16 mouse cellular contexts compared by ENCODE assay signal in the genomic region with DNA sequence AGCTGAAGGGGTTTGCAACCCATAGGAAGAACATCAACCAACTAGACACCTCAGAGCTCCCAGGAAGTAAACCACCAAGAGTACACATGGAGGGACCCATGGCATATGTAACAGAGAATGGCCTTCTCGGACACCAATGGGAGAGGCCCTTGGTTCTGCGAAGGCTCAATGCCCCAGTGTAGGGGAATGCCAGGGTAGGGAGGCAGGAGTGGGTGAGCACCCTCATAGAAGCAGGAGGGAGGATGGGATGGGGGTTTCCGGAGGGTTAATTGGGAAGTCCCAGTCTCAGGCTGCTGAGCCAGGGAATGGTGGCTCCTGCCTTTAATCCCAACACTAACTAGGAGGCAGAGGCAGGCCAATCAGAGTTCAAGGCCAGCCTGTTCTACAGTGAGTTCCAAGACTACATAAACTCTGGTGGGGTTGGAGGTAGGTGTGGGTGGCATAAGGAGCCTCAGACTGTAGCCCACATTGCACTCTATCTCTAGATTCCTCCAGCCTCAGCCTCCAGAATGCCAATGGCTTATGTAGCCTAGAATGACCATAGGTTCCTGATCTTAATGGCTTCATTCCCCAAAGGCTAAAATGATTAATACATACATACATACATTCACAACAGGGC. TPM values are rescaled to one million over a fixed set of nuclear protein-coding genes. Genes with fewer than 3 reads are reported as not detected.
DNase-seq lines count a peak whose midpoint lies in the region; ATAC-seq lines count a peak whose summit lies in the region.
"Had no signal": no experiment of that assay in that cellular context is flagged by ENCODE, and none has a peak within 500 bp of the region (broad histone marks: within the 10 kb centered on the region; RNA-seq: fewer than 3 reads in every experiment).

No protein-coding gene starts in this region.

- H3K4me3 ChIP-seq in lung, embryonic 16.5 days (ENCODE audit: low read length): no peak overlapping the region
- H3K4me3 ChIP-seq: embryonic facial prominence, embryonic 12.5 days; left cerebral cortex, adult 2 months had no signal

- no peak overlapping the region for H3K4me2 ChIP-seq in lung, embryonic 16.5 days (ENCODE audit: low read depth, low read length)
- H3K4me2 ChIP-seq: embryonic facial prominence, embryonic 12.5 days; heart, embryonic 11.5 days had no signal

- H3K36me3 ChIP-seq in lung, embryonic 16.5 days (ENCODE audit: control insufficient read depth, insufficient read depth, low read length): peaks cover 43% of the 10 kb centered on the region

- peak; percentile 10 for DNase-seq in embryo, embryonic 10 days (ENCODE audit: low spot score)
- DNase-seq in embryo, embryonic 10.5 days (ENCODE audit: low spot score): no peak
- no peak for DNase-seq in lung, postnatal 25 days (ENCODE audit: low spot score)
- DNase-seq in lung, postnatal 4 days: no peak
- DNase-seq in ovary, adult 18-20 months (ENCODE audit: low spot score): no peak
- DNase-seq: adrenal gland, adult 2 months; kidney, adult 9 months; right cerebral cortex, postnatal 25 days had no signal

- 0 out of 2 replicates have a peak, but pooled peaks cover 3% of the 10 kb centered on the region for H3K4me1 ChIP-seq in lung, embryonic 16.5 days (replicated peaks; ENCODE audit: control insufficient read depth, insufficient read depth, low read length)
- H3K4me1 ChIP-seq: embryonic facial prominence, embryonic 12.5 days had no signal

- 95% methylated on average over 3 of the region's 3 CpGs for WGBS in lung, embryonic 16.5 days

- H3K27me3 ChIP-seq in lung, embryonic 16.5 days (ENCODE audit: control insufficient read depth, insufficient read depth, low read depth, low read length): no peaks in the 10 kb centered on the region
- H3K27me3 ChIP-seq: embryonic facial prominence, embryonic 12.5 days had no signal

- H3K27ac ChIP-seq in lung, embryonic 16.5 days (ENCODE audit: low read length): no peak overlapping the region
- H3K27ac ChIP-seq: embryonic facial prominence, embryonic 12.5 days; left cerebral cortex, adult 2 months; macrophage had no signal

- no peaks in the 10 kb centered on the region for H3K9me3 ChIP-seq in lung, embryonic 16.5 days (ENCODE audit: control insufficient read depth, low read length)
- H3K9me3 ChIP-seq: embryonic facial prominence, embryonic 12.5 days had no signal

- peak; percentile 15; the same call in 1 of the 2 replicates for ATAC-seq in lung, embryonic 16.5 days (ENCODE audit: low read depth)
- peak; percentile 22; the same call in 1 of the 2 replicates for ATAC-seq in granulocyte monocyte progenitor cell, adult 5-6 weeks (replicated peaks; ENCODE audit: poor library complexity, severe bottlenecking)
- 0 out of 2 replicates have a peak, but pooled peaks have one; percentile 16 for ATAC-seq in megakaryocyte-erythroid progenitor cell, adult 5-6 weeks (replicated peaks; ENCODE audit: low FRiP score, low TSS enrichment, poor library complexity, severe bottlenecking)

- H3K9ac ChIP-seq in lung, embryonic 16.5 days (ENCODE audit: low read length): no peak overlapping the region
- H3K9ac ChIP-seq: embryonic facial prominence, embryonic 12.5 days had no signal

RNA-seq across cellular contexts. Expression of gene Srsf7, which starts 7.8 kb away (rescaled TPM):
- polyA plus RNA-seq in lung, embryonic 16.5 days (2015; fragmentation: Nextera tagmentation; extraction: Ambion mirVana): 552 and 582 TPM in 2 replicates
- total RNA-seq in granulocyte monocyte progenitor cell, adult 5-6 weeks (2014; fragmentation: Nextera tagmentation): 481 and 582 TPM in 2 replicates
- 445 and 565 TPM in 2 replicates for total RNA-seq in granulocyte monocyte progenitor cell, adult 5-6 weeks (2017)
- 419 and 654 TPM in 2 replicates for total RNA-seq in megakaryocyte-erythroid progenitor cell, adult 5-6 weeks (2014; fragmentation: Nextera tagmentation)
- total RNA-seq in megakaryocyte-erythroid progenitor cell, adult 5-6 weeks (2017): 578 and 655 TPM in 2 replicates

RNA-seq across cellular contexts. Expression of gene Ttc39d, which starts 8.0 kb away (rescaled TPM):
- polyA plus RNA-seq in lung, embryonic 16.5 days (2015; fragmentation: Nextera tagmentation; extraction: Ambion mirVana): 0.24 TPM in 2 replicates
- total RNA-seq in granulocyte monocyte progenitor cell, adult 5-6 weeks (2014; fragmentation: Nextera tagmentation): not detected in 2 replicates
- not detected in 2 replicates for total RNA-seq in granulocyte monocyte progenitor cell, adult 5-6 weeks (2017)
- total RNA-seq in megakaryocyte-erythroid progenitor cell, adult 5-6 weeks (2014; fragmentation: Nextera tagmentation): not detected in 2 replicates
- not detected in 2 replicates for total RNA-seq in megakaryocyte-erythroid progenitor cell, adult 5-6 weeks (2017)
- total RNA-seq: gastrocnemius, adult 18-20 months had no signal
- polyA plus RNA-seq: adrenal gland, adult 2 months; macrophage had no signal

RNA-seq across cellular contexts. Expression of gene Gemin6, which starts 25.0 kb away (rescaled TPM):
- 37.0 and 38.5 TPM in 2 replicates for polyA plus RNA-seq in lung, embryonic 16.5 days (2015; fragmentation: Nextera tagmentation; extraction: Ambion mirVana)
- 31.3 and 38.3 TPM in 2 replicates for total RNA-seq in granulocyte monocyte progenitor cell, adult 5-6 weeks (2014; fragmentation: Nextera tagmentation)
- total RNA-seq in granulocyte monocyte progenitor cell, adult 5-6 weeks (2017): 37.7 and 41.0 TPM in 2 replicates
- total RNA-seq in megakaryocyte-erythroid progenitor cell, adult 5-6 weeks (2014; fragmentation: Nextera tagmentation): 38.8 and 45.0 TPM in 2 replicates
- 40.4 and 46.7 TPM in 2 replicates for total RNA-seq in megakaryocyte-erythroid progenitor cell, adult 5-6 weeks (2017)
